Mouse (Mus musculus) spleen, adult 2 months (tissue): ENCODE results near the gene Pars2. TPM values are rescaled to one million over a fixed set of nuclear protein-coding genes. Genes with fewer than 3 reads are reported as not detected.

Experiments
- DNase-seq, 2 experiments: peaks; one replicate each; pipeline versions ENCODE4 v3.0.0 to v3.0.0-alpha.2; 2012 to 2021; ENCODE audit warnings: low spot score in 2 of 2, low read depth in 1 of 2
- H3K27ac ChIP-seq: fragments of 200-500 bp; 2 replicates; pipeline ENCODE4 v1.5.1; 2012; ENCODE audit warnings: low read length, inconsistent platforms; ENCODE audit not compliant: insufficient read depth
- H3K27me3 ChIP-seq: fragments of 200-500 bp; 2 replicates; pipeline ENCODE4 v1.6.1; 2012; ENCODE audit warnings: mild to moderate bottlenecking, moderate library complexity, low read length, inconsistent platforms; ENCODE audit not compliant: control insufficient read depth, insufficient read depth
- H3K36me3 ChIP-seq: fragments of 200-500 bp; 2 replicates; pipeline ENCODE4 v1.6.1; 2012; ENCODE audit warnings: mild to moderate bottlenecking, low read length, inconsistent platforms; ENCODE audit not compliant: control insufficient read depth, insufficient read depth
- H3K4me1 ChIP-seq: fragments of 200-500 bp; 2 replicates; pipeline ENCODE4 v1.6.1; 2011; ENCODE audit warnings: inconsistent platforms; ENCODE audit not compliant: control insufficient read depth, insufficient read depth, insufficient read length
- H3K4me3 ChIP-seq: fragments of 200-500 bp; 2 replicates; pipeline ENCODE4 v1.5.1; 2011; ENCODE audit warnings: mild to moderate bottlenecking, inconsistent platforms; ENCODE audit not compliant: insufficient read depth, insufficient read length; ENCODE audit errors: extremely low read depth
- CTCF ChIP-seq: fragments of 200-500 bp; IDR thresholded peaks from 2 replicates; pipeline ENCODE4 v1.5.1; 2011; ENCODE audit warnings: mild to moderate bottlenecking, inconsistent platforms; ENCODE audit not compliant: insufficient read depth, insufficient read length, insufficient replicate concordance; ENCODE audit errors: extremely low read depth
- POLR2A ChIP-seq: fragments of 200-500 bp; IDR thresholded peaks from 2 replicates; pipeline ENCODE4 v1.6.1; 2011; ENCODE audit warnings: low read depth, low read length, inconsistent platforms
- WGBS: fragments of 180-500 bp; shearing (Covaris S2); methylation state at CpG from one replicate; pipeline ENCODE4 v1.1.7; 2018; 5-methylcytosine and 5-hydroxymethylcytosine counted together
- polyA plus RNA-seq: library from polyadenylated mRNA; depleted of rRNA; stranded (reverse); fragments of >200 nt; gene quantifications from 2 replicates; pipeline ENCODE4 v1.2.3, GENCODE M21; 2012; rRNA removed

Pars2 gene
- polyA plus RNA-seq: 7.6 and 10.8 TPM in 2 replicates

- Histone ChIP-seq H3K4me3 (peak within 1 kb of the TSS; percentile 92), H3K36me3 (no peaks in the 10 kb centered on the region; the same call in 1 of the 2 replicates), H3K27me3 (no peaks in the 10 kb centered on the region), H3K4me1 (peaks cover 5% of the 10 kb centered on the region; the same call in 1 of the 2 replicates), H3K27ac (peak within 1 kb of the TSS; percentile 74)
- TF ChIP-seq CTCF: no peak
- peak; percentile 80 for TF ChIP-seq POLR2A
- WGBS: 3% methylated on average over 40 of the region's 40 CpGs
- DNase-seq: peak; percentile 92 to 95
These were observed at the start of gene Pars2 for GRCm38 (mm10) chr4:106650833-106651527. Gene Pars2, plus strand, starts transcription at chr4:106651069.

DNA sequence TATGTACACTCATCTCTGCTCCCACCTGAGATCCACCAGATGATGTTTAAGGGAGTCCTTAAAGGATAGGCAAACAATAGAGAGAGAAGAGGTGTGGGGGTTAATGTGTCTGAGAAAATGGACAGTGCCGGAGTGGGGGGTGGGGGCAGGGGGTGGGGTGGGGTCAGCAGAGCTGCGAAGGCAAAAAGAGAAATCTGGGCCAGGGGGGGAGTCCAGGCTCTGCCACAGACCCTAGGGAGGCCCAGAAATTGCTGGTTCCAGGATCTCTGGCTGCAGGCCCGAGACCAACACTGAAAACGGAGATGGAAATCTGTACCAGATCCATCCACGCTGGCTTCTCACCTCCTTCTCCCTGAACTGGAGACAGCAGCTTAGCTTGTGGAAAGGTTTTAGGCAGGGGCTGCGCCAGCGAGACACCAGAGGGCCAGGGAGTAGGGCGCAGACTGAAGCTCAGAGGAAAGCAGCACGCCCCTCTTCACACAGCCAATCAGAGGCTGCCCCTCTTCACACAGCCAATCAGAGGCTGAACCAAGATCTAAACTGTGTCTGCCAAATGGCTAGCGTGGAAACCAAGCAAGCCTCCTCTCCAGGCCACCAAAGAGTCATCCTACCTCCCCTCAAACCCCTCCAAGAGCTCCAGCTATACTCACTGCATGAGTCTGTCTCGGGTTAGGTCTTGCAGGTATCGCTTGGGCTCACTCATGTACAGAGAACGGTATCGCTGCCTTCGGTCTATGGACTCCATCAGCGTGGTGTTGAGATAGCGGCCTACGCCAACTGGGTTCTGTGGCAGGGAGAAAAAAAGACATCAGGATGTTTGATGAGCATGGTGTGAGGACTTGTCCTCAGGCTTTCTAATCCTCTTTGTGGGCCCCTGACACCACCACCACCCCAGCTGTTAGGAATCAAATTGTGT, 44.0 kb upstream of the Pars2 start:
- Histone ChIP-seq H3K36me3 (no peaks in the 10 kb centered on the region), H3K27me3 (no peaks in the 10 kb centered on the region), H3K27ac (no peak overlapping the region), H3K4me3 (no peak overlapping the region), H3K4me1 (no peaks in the 10 kb centered on the region)
- TF ChIP-seq POLR2A (no peak), CTCF (no peak)
- WGBS: 70% methylated on average over 18 of the region's 18 CpGs
- no peak for DNase-seq

- no peak overlapping the region for H3K4me3 ChIP-seq
- no peak for DNase-seq
- 89% methylated on average over 1 of the region's 1 CpGs for WGBS
- TF ChIP-seq POLR2A (no peak), CTCF (no peak)
- H3K4me1 ChIP-seq: no peaks in the 10 kb centered on the region
- no peaks in the 10 kb centered on the region for H3K36me3 ChIP-seq
- no peak overlapping the region for H3K27ac ChIP-seq
- H3K27me3 ChIP-seq: no peaks in the 10 kb centered on the region
These were observed 43.0 kb upstream of the Pars2 start for GRCm38 (mm10) chr4:106607905-106608304.

DNA sequence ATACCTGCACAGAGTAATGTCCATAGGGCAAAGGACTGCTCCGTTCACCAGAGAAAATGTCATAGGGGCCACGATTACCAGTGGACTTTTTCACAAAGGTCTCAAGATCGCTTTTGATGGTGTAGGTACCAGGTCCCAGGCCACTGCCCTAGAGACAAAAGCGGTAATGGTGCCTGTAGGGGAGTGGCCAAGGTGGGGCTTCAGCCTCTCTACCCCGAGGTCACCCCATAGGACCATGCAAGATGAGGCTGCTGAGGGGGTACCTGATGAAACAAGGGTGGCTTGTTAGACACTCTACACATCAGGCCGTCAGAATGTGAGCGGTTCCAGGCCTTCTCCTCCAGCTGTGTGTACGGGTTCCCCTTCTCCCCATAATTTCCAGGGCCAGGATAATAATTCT, 37.8 kb upstream of the Pars2 start:
- no peak overlapping the region for H3K27ac ChIP-seq
- 81% methylated on average over 8 of the region's 8 CpGs for WGBS

GRCm38 (mm10) chr4:106613560-106613959, 37.3 kb upstream of the Pars2 start:
- TF ChIP-seq POLR2A: no peak
- no peak for TF ChIP-seq CTCF
- Histone ChIP-seq H3K4me1 (no peaks in the 10 kb centered on the region), H3K27ac (no peak overlapping the region), H3K4me3 (no peak overlapping the region), H3K36me3 (no peaks in the 10 kb centered on the region), H3K27me3 (peaks cover 2% of the 10 kb centered on the region; the same call in 1 of the 2 replicates)
- 39% methylated on average over 3 of the region's 3 CpGs for WGBS
- DNase-seq: no peak

More for the DNA sequence above, 37.8 kb upstream of the Pars2 start:
- no peaks in the 10 kb centered on the region for H3K4me1 ChIP-seq
- H3K4me3 ChIP-seq: no peak overlapping the region
- no peak for DNase-seq
- TF ChIP-seq CTCF (no peak), POLR2A (no peak)
- no peaks in the 10 kb centered on the region for H3K36me3 ChIP-seq
- peaks cover 2% of the 10 kb centered on the region; the same call in 1 of the 2 replicates for H3K27me3 ChIP-seq

- Histone ChIP-seq H3K27me3 (peaks cover 2% of the 10 kb centered on the region; the same call in 1 of the 2 replicates), H3K36me3 (no peaks in the 10 kb centered on the region), H3K4me3 (no peak overlapping the region), H3K4me1 (no peaks in the 10 kb centered on the region), H3K27ac (no peak overlapping the region)
- TF ChIP-seq POLR2A (no peak), CTCF (peak; percentile 77; the same call in 1 of the 2 replicates)
- WGBS: 49% methylated on average over 7 of the region's 7 CpGs
- DNase-seq: peak; percentile 12 to 40
These were observed 36.6 kb upstream of the Pars2 start for GRCm38 (mm10) chr4:106614180-106614797.
